Mouse (Mus musculus): Measurements from ENCODE around the gene Gm45711. TPM values are rescaled to one million over a fixed set of nuclear protein-coding genes. Genes with fewer than 3 reads are reported as not detected.

The Gm45711 gene
- polyA plus RNA-seq, 1 experiment from 2014 or later, result not detected

DNA sequence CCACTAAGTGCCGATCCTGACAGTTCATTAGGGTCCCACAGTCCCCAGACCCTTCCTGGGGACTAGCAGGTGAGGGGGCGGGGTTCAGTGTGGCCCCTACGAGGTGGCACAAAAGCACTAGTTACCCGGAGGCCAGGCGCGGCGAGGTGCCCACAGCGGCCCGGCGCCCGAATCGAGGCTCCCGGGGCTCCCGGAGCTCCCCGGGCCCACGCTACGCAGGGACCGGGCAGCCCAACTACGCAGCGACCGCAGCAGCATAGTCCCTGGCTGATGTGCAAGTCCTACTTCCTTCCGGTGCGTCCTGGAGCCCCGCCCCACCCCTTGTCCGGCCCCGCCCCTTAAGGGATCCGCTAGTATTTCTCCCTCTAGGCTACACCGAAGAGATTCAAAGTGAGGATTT is 61.6 kb downstream of the Gm45711 start, which contains the start of gene Tk2:
TSS of gene Tk2 (minus strand) at position 283 of the 400 bp plus-strand sequence.
- H3K4me1 ChIP-seq, result peaks cover 23% of the 10 kb centered on the region
- H3K9me3 ChIP-seq, result no peaks in the 10 kb centered on the region
- DNase-seq (ENCODE audit: low spot score), result peak; percentile 94
- under 1% methylated on average over 28 of the region's 28 CpGs for WGBS
- no peaks in the 10 kb centered on the region; the same call in 1 of the 2 replicates for H3K36me3 ChIP-seq
- no peaks in the 10 kb centered on the region for H3K27me3 ChIP-seq (ENCODE audit: insufficient read depth, poor library complexity, severe bottlenecking)
- peak within 1 kb of the TSS; percentile 90 for H3K27ac ChIP-seq
- H3K4me3 ChIP-seq, result peak within 1 kb of the TSS; percentile 81

DNA sequence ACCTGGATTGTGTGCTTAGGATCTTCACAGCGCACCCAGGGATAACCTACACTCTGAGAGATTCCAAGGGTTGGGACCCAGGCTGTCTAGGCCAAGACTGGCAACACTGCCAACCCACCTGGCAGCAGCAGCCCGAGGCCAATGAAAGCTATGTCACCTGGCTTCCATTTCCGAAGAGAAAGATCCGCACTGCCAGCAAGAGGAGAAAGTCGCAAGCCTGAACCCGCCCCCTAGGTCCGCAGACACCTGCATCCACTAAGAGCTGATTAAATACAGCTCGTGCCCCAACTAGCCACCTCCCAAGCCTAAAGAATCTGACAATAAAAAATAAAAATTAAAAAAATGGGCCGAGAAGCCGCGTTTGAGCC is 62.0 kb downstream of the Gm45711 start:
- peaks cover 3% of the 10 kb centered on the region; the same call in 1 of the 2 replicates for H3K36me3 ChIP-seq
- WGBS, result 5% methylated on average over 11 of the region's 11 CpGs
- no peaks in the 10 kb centered on the region for H3K27me3 ChIP-seq (ENCODE audit: insufficient read depth, poor library complexity, severe bottlenecking)
- peak overlapping the region; percentile 90 for H3K27ac ChIP-seq
- peak overlapping the region; percentile 81 for H3K4me3 ChIP-seq
- H3K9me3 ChIP-seq, result no peaks in the 10 kb centered on the region
- DNase-seq (ENCODE audit: low spot score), result no peak
- H3K4me1 ChIP-seq, result peaks cover 23% of the 10 kb centered on the region

DNA sequence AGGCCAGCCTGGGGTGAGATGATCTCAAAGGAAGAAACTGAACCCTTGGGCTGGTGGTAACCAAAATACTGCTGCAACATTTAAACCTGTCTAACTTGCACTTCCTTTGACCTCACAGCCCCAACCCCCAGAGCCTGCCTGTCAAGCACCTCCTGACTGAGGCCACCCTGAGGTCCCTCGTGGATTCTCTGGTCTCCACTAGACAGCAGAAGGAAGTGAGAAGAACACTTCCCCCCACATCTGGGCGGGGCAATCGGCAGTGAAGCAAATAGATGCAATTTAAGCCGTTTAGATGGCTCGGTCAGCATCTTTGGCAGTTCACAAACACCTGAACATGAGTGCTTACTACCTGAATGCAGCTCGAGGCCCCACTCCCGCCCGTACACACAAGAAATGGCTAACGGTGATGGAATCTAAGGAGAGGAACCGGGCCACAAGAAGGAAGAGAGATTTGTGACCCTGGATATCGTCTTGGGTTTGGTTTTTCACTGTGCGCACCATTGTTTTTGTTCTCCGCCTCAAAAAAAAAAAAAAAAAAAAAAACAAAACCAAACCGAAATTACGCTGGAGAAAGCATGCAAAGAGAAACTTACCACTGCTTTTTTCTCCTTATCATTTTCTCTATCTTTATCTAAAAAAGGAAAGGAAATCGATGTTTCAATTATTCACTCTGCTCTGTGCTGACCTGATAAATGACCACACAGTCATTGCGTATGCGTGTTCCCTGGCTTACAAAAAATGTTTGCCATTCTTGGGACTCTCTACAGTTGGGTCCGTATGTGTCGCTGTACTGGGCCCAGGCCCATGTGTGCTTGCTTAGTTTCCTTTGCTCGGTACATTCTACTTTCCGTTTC is 62.6 kb downstream of the Gm45711 start:
- 0 out of 2 replicates have a peak overlapping the region, but pooled peaks have one; percentile 90 for H3K27ac ChIP-seq

DNA sequence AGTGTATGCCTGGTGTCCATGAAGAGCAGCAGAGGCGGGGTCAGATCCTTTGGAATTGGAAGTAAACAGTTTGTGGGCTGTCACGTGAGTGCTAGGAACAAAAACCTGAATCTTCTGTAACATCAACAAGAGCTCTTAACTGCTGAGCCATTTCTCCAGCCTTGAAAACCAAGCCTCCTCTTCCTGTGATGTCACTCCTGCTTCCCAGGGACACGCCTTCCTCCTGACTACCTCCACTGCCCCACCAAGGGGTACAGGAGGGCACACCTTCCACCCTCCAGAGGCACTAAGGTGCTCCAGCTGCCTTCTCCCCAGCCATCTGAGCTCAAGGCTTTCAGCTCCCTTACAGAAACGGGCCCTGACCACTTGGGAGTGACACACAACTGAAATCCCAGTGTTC is 63.3 kb downstream of the Gm45711 start:
- Histone ChIP-seq H3K9me3 (no peaks in the 10 kb centered on the region), H3K4me3 (no peak overlapping the region), H3K36me3 (peaks cover 16% of the 10 kb centered on the region; the same call in 1 of the 2 replicates), H3K4me1 (peaks cover 20% of the 10 kb centered on the region), H3K27me3 (ENCODE audit: insufficient read depth, poor library complexity, severe bottlenecking) (no peaks in the 10 kb centered on the region), H3K27ac (no peak overlapping the region)
- no peak for DNase-seq (ENCODE audit: low spot score)
- WGBS, result 82% methylated on average over 4 of the region's 4 CpGs

More for the DNA sequence above, 62.6 kb downstream of the Gm45711 start:
- WGBS, result 68% methylated on average over 22 of the region's 22 CpGs
- H3K27me3 ChIP-seq (ENCODE audit: insufficient read depth, poor library complexity, severe bottlenecking), result no peaks in the 10 kb centered on the region
- peaks cover 23% of the 10 kb centered on the region for H3K4me1 ChIP-seq
- H3K9me3 ChIP-seq, result no peaks in the 10 kb centered on the region
- peaks cover 9% of the 10 kb centered on the region; the same call in 1 of the 2 replicates for H3K36me3 ChIP-seq
- no peak for DNase-seq (ENCODE audit: low spot score)
- peak overlapping the region; percentile 81 for H3K4me3 ChIP-seq

DNA sequence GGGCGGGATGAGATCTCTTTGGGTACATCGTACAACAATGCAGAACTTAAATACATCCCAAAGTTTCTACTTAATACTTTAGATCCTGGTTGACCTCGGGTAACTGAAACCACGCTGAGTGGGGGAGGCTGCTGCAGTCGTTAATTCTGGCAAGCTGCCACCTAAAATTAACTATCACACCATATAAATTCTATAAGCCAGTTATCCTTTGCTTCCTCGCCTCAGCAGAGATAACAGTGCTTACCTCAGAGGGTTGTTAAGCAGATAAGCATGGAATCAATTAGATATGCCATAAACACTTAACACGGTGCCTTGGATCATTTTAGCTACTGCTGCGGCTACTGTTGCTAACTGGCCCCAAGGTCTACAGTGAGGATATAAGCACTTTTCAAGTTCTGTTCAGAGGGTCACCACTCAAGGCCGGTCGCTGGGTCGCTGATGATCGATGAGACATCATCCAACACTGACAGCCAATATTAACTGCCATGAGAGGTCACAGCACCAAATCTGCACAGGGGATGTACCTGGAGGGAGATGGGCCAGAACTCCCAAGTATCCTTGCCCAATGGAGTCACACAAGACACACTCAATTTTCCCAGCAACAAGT is 67.7 kb downstream of the Gm45711 start:
- no peaks in the 10 kb centered on the region for H3K27me3 ChIP-seq (ENCODE audit: insufficient read depth, poor library complexity, severe bottlenecking)
- peaks cover 60% of the 10 kb centered on the region for H3K36me3 ChIP-seq
- 83% methylated on average over 12 of the region's 12 CpGs for WGBS
- H3K27ac ChIP-seq, result no peak overlapping the region
- peaks cover 6% of the 10 kb centered on the region for H3K4me1 ChIP-seq
- DNase-seq (ENCODE audit: low spot score), result no peak
- no peak overlapping the region for H3K4me3 ChIP-seq
- H3K9me3 ChIP-seq, result no peaks in the 10 kb centered on the region

DNA sequence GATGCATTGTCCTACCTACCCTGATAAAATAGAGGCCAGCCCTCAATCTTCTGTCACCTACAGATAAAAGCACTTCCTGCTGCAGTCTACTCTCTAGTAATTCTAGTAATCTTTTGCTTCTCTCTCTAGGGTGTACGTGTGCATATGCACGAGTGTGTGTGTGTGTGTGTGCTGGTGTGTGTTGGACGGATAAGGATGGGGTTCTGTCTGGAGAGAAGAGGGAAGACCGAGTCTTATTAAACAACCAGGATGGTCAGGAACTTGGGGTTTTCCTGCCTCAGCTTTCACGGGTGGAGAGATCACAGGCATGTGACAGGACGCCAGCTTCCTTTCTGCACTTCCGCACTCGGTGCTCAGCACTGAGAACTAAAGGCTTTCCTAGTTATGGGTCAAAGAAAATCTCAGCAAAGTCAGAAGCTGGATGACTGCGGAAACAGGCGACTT is 70.4 kb downstream of the Gm45711 start:
- WGBS, result 72% methylated on average over 10 of the region's 10 CpGs
- no peak for DNase-seq (ENCODE audit: low spot score)
- no peaks in the 10 kb centered on the region for H3K27me3 ChIP-seq (ENCODE audit: insufficient read depth, poor library complexity, severe bottlenecking)
- no peak overlapping the region for H3K4me3 ChIP-seq
- no peaks in the 10 kb centered on the region for H3K9me3 ChIP-seq
- peaks cover 79% of the 10 kb centered on the region for H3K36me3 ChIP-seq
- H3K4me1 ChIP-seq, result no peaks in the 10 kb centered on the region
- H3K27ac ChIP-seq, result no peak overlapping the region

DNA sequence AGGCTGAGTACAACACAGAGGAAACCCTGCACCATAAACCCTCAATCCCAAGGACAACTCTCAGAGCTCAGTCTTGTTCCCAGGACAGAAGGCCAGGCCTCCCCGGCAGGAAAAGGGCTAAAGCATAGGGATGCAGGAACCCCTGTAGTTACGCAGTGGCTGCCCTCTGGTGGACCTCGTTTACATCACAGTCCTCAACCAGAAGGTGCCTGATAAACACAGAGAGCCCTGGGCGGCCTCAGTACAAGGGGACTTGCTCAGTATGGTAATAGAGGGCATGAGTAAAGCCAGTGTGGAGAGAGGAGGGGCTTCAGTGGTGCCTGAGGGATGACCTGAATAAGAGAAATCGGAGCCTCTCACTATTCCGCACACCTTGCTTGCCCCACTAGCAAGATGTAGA is 75.3 kb downstream of the Gm45711 start:
- no peak overlapping the region for H3K4me3 ChIP-seq
- peaks cover 87% of the 10 kb centered on the region for H3K36me3 ChIP-seq
- H3K9me3 ChIP-seq, result no peaks in the 10 kb centered on the region
- DNase-seq (ENCODE audit: low spot score), result no peak
- no peaks in the 10 kb centered on the region for H3K27me3 ChIP-seq (ENCODE audit: insufficient read depth, poor library complexity, severe bottlenecking)
- no peaks in the 10 kb centered on the region for H3K4me1 ChIP-seq
- no peak overlapping the region for H3K27ac ChIP-seq
- WGBS, result 52% methylated on average over 6 of the region's 6 CpGs

DNA sequence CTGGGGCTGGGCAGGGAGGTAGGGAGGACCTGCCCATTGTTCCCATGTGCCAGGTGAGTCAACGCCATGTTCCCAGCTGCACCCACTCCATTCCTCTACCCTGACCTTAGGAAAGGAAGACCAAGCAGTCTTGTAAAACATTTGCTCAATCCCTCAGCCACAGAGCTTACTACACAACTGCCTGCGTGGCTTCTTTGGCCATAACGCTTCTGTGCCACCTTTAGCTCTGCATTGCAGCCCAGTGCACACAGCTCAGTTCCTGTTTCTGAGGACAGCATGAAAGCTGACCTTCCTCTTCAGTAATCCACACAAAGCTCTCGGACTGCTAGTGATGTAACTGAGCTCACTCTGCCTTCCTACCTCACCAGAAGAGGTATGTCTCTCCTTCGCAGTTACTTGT is 77.0 kb downstream of the Gm45711 start:
- Histone ChIP-seq H3K27ac (no peak overlapping the region), H3K4me3 (no peak overlapping the region), H3K36me3 (peaks cover 85% of the 10 kb centered on the region), H3K9me3 (no peaks in the 10 kb centered on the region), H3K4me1 (no peaks in the 10 kb centered on the region), H3K27me3 (ENCODE audit: insufficient read depth, poor library complexity, severe bottlenecking) (no peaks in the 10 kb centered on the region)
- WGBS, result 96% methylated on average over 5 of the region's 5 CpGs
- DNase-seq (ENCODE audit: low spot score), result no peak

DNA sequence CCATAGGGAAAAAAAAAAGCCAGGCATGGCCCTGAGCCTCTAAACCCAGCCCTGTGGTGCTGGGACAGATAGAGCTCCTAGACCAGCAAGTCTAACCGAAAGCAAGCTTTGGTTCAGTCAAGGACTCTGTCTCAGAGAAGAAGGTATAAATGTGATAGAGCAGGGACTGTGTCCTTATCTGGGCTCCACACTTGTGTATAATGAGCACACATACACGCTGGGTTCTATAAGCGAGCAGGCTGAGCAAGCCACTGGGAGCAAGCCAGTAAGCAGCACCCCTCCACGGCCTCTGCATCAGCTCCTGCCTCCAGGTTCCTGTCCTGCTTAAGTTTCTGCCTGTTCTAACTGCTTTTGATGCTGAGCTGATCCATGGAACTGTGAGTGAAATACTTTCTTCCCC is 77.8 kb downstream of the Gm45711 start:
- Histone ChIP-seq H3K27me3 (ENCODE audit: insufficient read depth, poor library complexity, severe bottlenecking) (no peaks in the 10 kb centered on the region), H3K4me3 (no peak overlapping the region), H3K4me1 (no peaks in the 10 kb centered on the region), H3K27ac (no peak overlapping the region), H3K9me3 (no peaks in the 10 kb centered on the region), H3K36me3 (peaks cover 86% of the 10 kb centered on the region)
- WGBS, result 89% methylated on average over 4 of the region's 4 CpGs
- no peak for DNase-seq (ENCODE audit: low spot score)

Other genes starting within 250 kb of the Gm45711 start
- 34.1 and 40.4 TPM in 2 replicates for gene Cdh5, start 208.5 kb downstream of the Gm45711 start, polyA plus RNA-seq (2016; fragmentation: Nextera tagmentation; extraction: Ambion mirVana)
- gene Bean1, start 139.6 kb downstream of the Gm45711 start, polyA plus RNA-seq (2016; fragmentation: Nextera tagmentation; extraction: Ambion mirVana), result 0.07 and 0.23 TPM in 2 replicates
- 13.0 and 17.3 TPM in 2 replicates for gene Tk2, start 61.5 kb downstream of the Gm45711 start, polyA plus RNA-seq (2016; fragmentation: Nextera tagmentation; extraction: Ambion mirVana)
- 31.1 and 36.2 TPM in 2 replicates for gene Cklf, start 59.2 kb downstream of the Gm45711 start, polyA plus RNA-seq (2016; fragmentation: Nextera tagmentation; extraction: Ambion mirVana)
- gene Cmtm2a, start 16.9 kb downstream of the Gm45711 start, polyA plus RNA-seq (2016; fragmentation: Nextera tagmentation; extraction: Ambion mirVana), result not detected in 2 replicates
- gene Cmtm1, start 64 bp upstream of the Gm45711 start, polyA plus RNA-seq (2016; fragmentation: Nextera tagmentation; extraction: Ambion mirVana), result not detected in 2 replicates
- gene Gm11020, start 11.5 kb upstream of the Gm45711 start, polyA plus RNA-seq (2016; fragmentation: Nextera tagmentation; extraction: Ambion mirVana), result not detected in 2 replicates
- gene Cmtm2b, start 12.1 kb upstream of the Gm45711 start, polyA plus RNA-seq (2016; fragmentation: Nextera tagmentation; extraction: Ambion mirVana), result not detected in 2 replicates
- 86.9 and 103 TPM in 2 replicates for gene Cmtm3, start 29.3 kb upstream of the Gm45711 start, polyA plus RNA-seq (2016; fragmentation: Nextera tagmentation; extraction: Ambion mirVana)
- 1.1 and 1.7 TPM in 2 replicates for gene Cmtm4, start 85.7 kb upstream of the Gm45711 start, polyA plus RNA-seq (2016; fragmentation: Nextera tagmentation; extraction: Ambion mirVana)
- 50.8 and 58.6 TPM in 2 replicates for gene Dync1li2, start 133.0 kb upstream of the Gm45711 start, polyA plus RNA-seq (2016; fragmentation: Nextera tagmentation; extraction: Ambion mirVana)
- 0.16 and 0.21 TPM in 2 replicates for gene Terb1, start 199.8 kb upstream of the Gm45711 start, polyA plus RNA-seq (2016; fragmentation: Nextera tagmentation; extraction: Ambion mirVana)
- gene Nae1, start 224.6 kb upstream of the Gm45711 start, polyA plus RNA-seq (2016; fragmentation: Nextera tagmentation; extraction: Ambion mirVana), result 91.2 and 95.6 TPM in 2 replicates
- 0.90 and 2.3 TPM in 2 replicates for gene Car7, start 224.6 kb upstream of the Gm45711 start, polyA plus RNA-seq (2016; fragmentation: Nextera tagmentation; extraction: Ambion mirVana)